Mouse (Mus musculus) liver, adult 2 months (tissue): Measurements from ENCODE around the gene Eaf1.

Experiments
- CTCF ChIP-seq: fragments of 200-500 bp; IDR thresholded peaks from 2 replicates; pipeline ENCODE4 v1.5.1; 2011; ENCODE audit warnings: low read depth, low read length, control low read depth
- POLR2A ChIP-seq: fragments of 200-500 bp; IDR thresholded peaks from 2 replicates; pipeline ENCODE4 v1.6.1; 2011; ENCODE audit warnings: low read length, control low read depth; ENCODE audit not compliant: insufficient read depth; ENCODE audit errors: extremely low read depth

GRCm38 (mm10) chr14:31515895-31516294 lies 21.7 kb downstream of the Eaf1 start:
- no peak for TF ChIP-seq POLR2A
- TF ChIP-seq CTCF: no peak
